Comparison of ENCODE assay signal across 15 mouse cellular contexts in genomic region chr10:59589856-59590255, GRCm38 (mm10). TPM values are rescaled to one million over a fixed set of nuclear protein-coding genes. Genes with fewer than 3 reads are reported as not detected.
DNase-seq lines count a peak whose midpoint lies in the region; ATAC-seq lines count a peak whose summit lies in the region.
"Had no signal": no experiment of that assay in that cellular context is flagged by ENCODE, and none has a peak within 500 bp of the region (broad histone marks: within the 10 kb centered on the region; RNA-seq: fewer than 3 reads in every experiment).

No protein-coding gene starts in this region.

- WGBS in heart, embryonic 12.5 days: 57% methylated on average over 13 of the region's 13 CpGs
- WGBS in liver, embryonic 12.5 days (ENCODE audit: insufficient replicate concordance): 42% methylated on average over 13 of the region's 13 CpGs
- WGBS in macrophage (ENCODE audit: missing documents): 9% methylated on average over 13 of the region's 13 CpGs
- 95% methylated on average over 13 of the region's 13 CpGs for whole genome bisulfite sequencing in neural tube, embryonic 15.5 days

- no peak overlapping the region for H3K4me3 ChIP-seq in heart, embryonic 12.5 days
- H3K4me3 ChIP-seq in liver, embryonic 12.5 days: peak overlapping the region; percentile 29
- H3K4me3 ChIP-seq in macrophage (ENCODE audit: inconsistent target): peak overlapping the region; percentile 54
- H3K4me3 ChIP-seq in neural tube, embryonic 15.5 days (replicated peaks): no peak overlapping the region
- H3K4me3 ChIP-seq: embryonic facial prominence, embryonic 10.5 days; forebrain, embryonic 15.5 days; midbrain, embryonic 10.5 days had no signal

- H3K9me3 ChIP-seq in heart, embryonic 12.5 days (replicated peaks): no peaks in the 10 kb centered on the region
- no peaks in the 10 kb centered on the region for H3K9me3 ChIP-seq in liver, embryonic 12.5 days (replicated peaks)
- no peaks in the 10 kb centered on the region for H3K9me3 ChIP-seq in neural tube, embryonic 15.5 days (replicated peaks)
- H3K9me3 ChIP-seq: embryonic facial prominence, embryonic 10.5 days; forebrain, embryonic 15.5 days; midbrain, embryonic 10.5 days had no signal

- H3K4me2 ChIP-seq in heart, embryonic 12.5 days: peak overlapping the region; percentile 37
- H3K4me2 ChIP-seq in liver, embryonic 12.5 days: peak overlapping the region; percentile 53
- H3K4me2 ChIP-seq in neural tube, embryonic 15.5 days: no peak overlapping the region
- H3K4me2 ChIP-seq: forebrain, embryonic 15.5 days had no signal

- no peak for ATAC-seq in heart, embryonic 12.5 days (ENCODE audit: insufficient number of reproducible peaks, low FRiP score)
- no peak for ATAC-seq in liver, embryonic 12.5 days
- ATAC-seq in neural tube, embryonic 15.5 days (ENCODE audit: low FRiP score): no peak
- ATAC-seq: forebrain, embryonic 15.5 days had no signal

- H3K4me1 ChIP-seq in heart, embryonic 12.5 days (replicated peaks): peaks cover 10% of the 10 kb centered on the region
- H3K4me1 ChIP-seq in liver, embryonic 12.5 days: peaks cover 22% of the 10 kb centered on the region
- no peaks in the 10 kb centered on the region for H3K4me1 ChIP-seq in neural tube, embryonic 15.5 days
- H3K4me1 ChIP-seq: embryonic facial prominence, embryonic 10.5 days; forebrain, embryonic 15.5 days; midbrain, embryonic 10.5 days had no signal

- H3K27me3 ChIP-seq in heart, embryonic 12.5 days (replicated peaks): no peaks in the 10 kb centered on the region
- H3K27me3 ChIP-seq in liver, embryonic 12.5 days (replicated peaks): no peaks in the 10 kb centered on the region
- H3K27me3 ChIP-seq in neural tube, embryonic 15.5 days (replicated peaks): no peaks in the 10 kb centered on the region
- H3K27me3 ChIP-seq: forebrain, embryonic 15.5 days had no signal

- no peak overlapping the region for H3K9ac ChIP-seq in heart, embryonic 12.5 days
- H3K9ac ChIP-seq in liver, embryonic 12.5 days: peak overlapping the region; percentile 41
- H3K9ac ChIP-seq in neural tube, embryonic 15.5 days (replicated peaks): no peak overlapping the region
- H3K9ac ChIP-seq: forebrain, embryonic 15.5 days had no signal

- DNase-seq in heart, adult 9 months (ENCODE audit: low spot score in 2 of 2): no peak
- DNase-seq in CD4-positive helper T cell, adult 2 months (ENCODE audit: low read depth, low spot score): peak; percentile 37
- DNase-seq in right cerebral cortex, postnatal 14 days: no peak
- no peak for DNase-seq in embryo, embryonic 9.5 days (ENCODE audit: extremely low spot score)
- DNase-seq: kidney, adult 18-20 months; layer of hippocampus, postnatal 36 days had no signal

- H3K79me2 ChIP-seq in macrophage (ENCODE audit: inconsistent target): peaks cover 14% of the 10 kb centered on the region

- H3K27ac ChIP-seq in heart, embryonic 12.5 days (ENCODE audit: poor library complexity, severe bottlenecking): no peak overlapping the region
- H3K27ac ChIP-seq in liver, embryonic 12.5 days: no peak overlapping the region
- peak overlapping the region; percentile 73 for H3K27ac ChIP-seq in macrophage
- H3K27ac ChIP-seq in neural tube, embryonic 15.5 days (replicated peaks): no peak overlapping the region
- H3K27ac ChIP-seq: embryonic facial prominence, embryonic 10.5 days; forebrain, embryonic 15.5 days; midbrain, embryonic 10.5 days had no signal

- no peaks in the 10 kb centered on the region for H3K36me3 ChIP-seq in heart, embryonic 12.5 days
- no peaks in the 10 kb centered on the region for H3K36me3 ChIP-seq in liver, embryonic 12.5 days
- H3K36me3 ChIP-seq in macrophage (ENCODE audit: inconsistent target): no peaks in the 10 kb centered on the region
- no peaks in the 10 kb centered on the region for H3K36me3 ChIP-seq in neural tube, embryonic 15.5 days
- H3K36me3 ChIP-seq: embryonic facial prominence, embryonic 10.5 days; forebrain, embryonic 15.5 days; midbrain, embryonic 10.5 days had no signal

RNA-seq across cellular contexts. Expression of gene Gm10322, which starts 26.0 kb away (rescaled TPM):
- polyA plus RNA-seq in heart, embryonic 12.5 days (2016; fragmentation: Nextera tagmentation; extraction: Ambion mirVana): not detected in 2 replicates
- polyA plus RNA-seq in liver, embryonic 12.5 days (2016; fragmentation: Nextera tagmentation; extraction: Ambion mirVana): not detected in 2 replicates
- total RNA-seq in macrophage (2018; cell fraction: chromatin; rRNA removed): not detected
- total RNA-seq in macrophage (2018; cell fraction: cytosol; rRNA removed): not detected
- not detected for total RNA-seq in macrophage (2018; cell fraction: nucleus; rRNA removed)
- polyA plus RNA-seq in macrophage (2018): not detected in 3 replicates
- polyA plus RNA-seq in neural tube, embryonic 15.5 days (2015; fragmentation: Nextera tagmentation; extraction: Ambion mirVana): not detected in 2 replicates
- total RNA-seq: heart, postnatal 25 days; layer of hippocampus, postnatal 36 days; neutrophil, adult 5-6 weeks had no signal
- polyA plus RNA-seq: embryonic facial prominence, embryonic 10.5 days; forebrain, embryonic 15.5 days; midbrain, embryonic 10.5 days had no signal

RNA-seq across cellular contexts. Expression of gene Mcu, which starts 26.6 kb away (rescaled TPM):
- polyA plus RNA-seq in heart, embryonic 12.5 days (2016; fragmentation: Nextera tagmentation; extraction: Ambion mirVana): 27.5 and 27.8 TPM in 2 replicates
- 14.3 and 14.6 TPM in 2 replicates for polyA plus RNA-seq in liver, embryonic 12.5 days (2016; fragmentation: Nextera tagmentation; extraction: Ambion mirVana)
- total RNA-seq in macrophage (2018; cell fraction: chromatin; rRNA removed): 10 to 100 TPM; 11.1 to 29.5 (median 19.9) TPM
- 10 to 100 TPM in 3 of 26 experiments, 1 to 10 TPM in 23; 6.4 to 10.8 (median 8.7) TPM for total RNA-seq in macrophage (2018; cell fraction: cytosol; rRNA removed)
- 10 to 100 TPM in 22 of 26 experiments, 1 to 10 TPM in 4; 8.1 to 53.4 (median 15.3) TPM for total RNA-seq in macrophage (2018; cell fraction: nucleus; rRNA removed)
- polyA plus RNA-seq in macrophage (2018): 5.3 to 18.7 TPM (median 7.3 TPM) in 3 replicates
- polyA plus RNA-seq in neural tube, embryonic 15.5 days (2015; fragmentation: Nextera tagmentation; extraction: Ambion mirVana): 49.2 and 51.7 TPM in 2 replicates

Comparison
In these comparisons a context has a peak if more than half of its experiments do, and no peak if none do; other contexts are left out.
1. H3K4me3 ChIP-seq: peak in liver, embryonic 12.5 days (single experiment) and macrophage (single experiment); none in heart, embryonic 12.5 days (single experiment) and neural tube, embryonic 15.5 days (single experiment).